Mouse (Mus musculus): ENCODE measurements around the gene Uqcrfs1. TPM values are rescaled to one million over a fixed set of nuclear protein-coding genes. Genes with fewer than 3 reads are reported as not detected.

Uqcrfs1 gene
- polyA plus RNA-seq, 1 experiment from 2014 or later = 191 TPM

Other genes with a start within 250 kb of the Uqcrfs1 start
- 4.1 and 6.1 TPM in 2 replicates for gene Agtr1a, start 208.9 kb downstream of the Uqcrfs1 start, polyA plus RNA-seq (2015; fragmentation: Nextera tagmentation; extraction: Ambion mirVana)
- gene Dusp22, start 114.6 kb upstream of the Uqcrfs1 start, polyA plus RNA-seq (2015; fragmentation: Nextera tagmentation; extraction: Ambion mirVana) = 25.6 and 28.3 TPM in 2 replicates
- 0.05 and 0.06 TPM in 2 replicates for gene Irf4, start 203.9 kb upstream of the Uqcrfs1 start, polyA plus RNA-seq (2015; fragmentation: Nextera tagmentation; extraction: Ambion mirVana)

Measured in limb, embryonic 13.5 days (tissue).